Mouse (Mus musculus) heart, adult 2 months (tissue): ENCODE data around the gene Ush1c.

ENCODE experiments used
- CTCF ChIP-seq: fragments of 200-600 bp; IDR thresholded peaks from 2 replicates; pipeline ENCODE4 v1.8.1; 2022; ENCODE audit warnings: antibody characterized with exemption, mild to moderate bottlenecking, moderate library complexity
- POLR2A ChIP-seq: fragments of 200-500 bp; IDR thresholded peaks from 2 replicates; pipeline ENCODE4 v1.6.1; 2011; ENCODE audit warnings: mild to moderate bottlenecking, low read depth, low read length, control low read depth; ENCODE audit not compliant: insufficient read depth

GRCm38 (mm10) chr7:46181590-46181989 lies 56.7 kb downstream of the Ush1c start:
- no peak for TF ChIP-seq POLR2A
- peak; percentile 88 for TF ChIP-seq CTCF
